Mouse (Mus musculus): ENCODE data around the gene 4931428F04Rik. TPM values are rescaled to one million over a fixed set of nuclear protein-coding genes. Genes with fewer than 3 reads are reported as not detected.

4931428F04Rik gene
- polyA plus RNA-seq, 1 experiment = 24.3 TPM

- H3K4me1 ChIP-seq (ENCODE audit: control insufficient read depth, insufficient read depth, low read length) = no peaks in the 10 kb centered on the region
- no peak for TF ChIP-seq CTCF (IDR thresholded peaks at IDR 0.05; ENCODE audit: extremely low read depth, insufficient read depth, low read length)
- no peak for TF ChIP-seq POLR2A (IDR thresholded peaks at IDR 0.05; ENCODE audit: extremely low read depth, insufficient read depth, low read length)
- no peak overlapping the region for H3K27ac ChIP-seq (ENCODE audit: insufficient read depth, low read length)
- H3K4me3 ChIP-seq (ENCODE audit: insufficient read depth, low read length) = peak overlapping the region; percentile 20
Measured at GRCm38 (mm10) chr8:105258911-105259720, 30.5 kb downstream of the 4931428F04Rik start.

- TF ChIP-seq POLR2A (IDR thresholded peaks at IDR 0.05; ENCODE audit: extremely low read depth, insufficient read depth, low read length) = no peak
- no peak for TF ChIP-seq CTCF (IDR thresholded peaks at IDR 0.05; ENCODE audit: extremely low read depth, insufficient read depth, low read length)
- Histone ChIP-seq H3K4me1 (ENCODE audit: control insufficient read depth, insufficient read depth, low read length) (no peaks in the 10 kb centered on the region), H3K4me3 (ENCODE audit: insufficient read depth, low read length) (no peak overlapping the region), H3K27ac (ENCODE audit: insufficient read depth, low read length) (no peak overlapping the region)
Measured at GRCm38 (mm10) chr8:105257318-105258114, 32.1 kb downstream of the 4931428F04Rik start.

- Histone ChIP-seq H3K4me3 (ENCODE audit: insufficient read depth, low read length) (peak within 1 kb of the TSS; percentile 58), H3K4me1 (ENCODE audit: control insufficient read depth, insufficient read depth, low read length) (no peaks in the 10 kb centered on the region), H3K27ac (ENCODE audit: insufficient read depth, low read length) (no peak within 1 kb of the TSS; the same call in 1 of the 2 replicates)
- TF ChIP-seq CTCF (IDR thresholded peaks at IDR 0.05; ENCODE audit: extremely low read depth, insufficient read depth, low read length) = no peak
- no peak for TF ChIP-seq POLR2A (IDR thresholded peaks at IDR 0.05; ENCODE audit: extremely low read depth, insufficient read depth, low read length)
Measured at GRCm38 (mm10) chr8:105254966-105255350, 34.7 kb downstream of the 4931428F04Rik start, which contains the start of gene B3gnt9. TSS of gene B3gnt9 (minus strand) at chr8:105255153.

- TF ChIP-seq CTCF (IDR thresholded peaks at IDR 0.05; ENCODE audit: extremely low read depth, insufficient read depth, low read length) = peak; percentile 58
- TF ChIP-seq POLR2A (IDR thresholded peaks at IDR 0.05; ENCODE audit: extremely low read depth, insufficient read depth, low read length) = peak; percentile 7; the same call in 1 of the 2 replicates
- Histone ChIP-seq H3K4me1 (ENCODE audit: control insufficient read depth, insufficient read depth, low read length) (no peaks in the 10 kb centered on the region), H3K4me3 (ENCODE audit: insufficient read depth, low read length) (peak overlapping the region; percentile 58), H3K27ac (ENCODE audit: insufficient read depth, low read length) (no peak overlapping the region; the same call in 1 of the 2 replicates)
Measured at GRCm38 (mm10) chr8:105254152-105254965, 35.3 kb downstream of the 4931428F04Rik start.

- TF ChIP-seq CTCF (IDR thresholded peaks at IDR 0.05; ENCODE audit: extremely low read depth, insufficient read depth, low read length) = no peak
- Histone ChIP-seq H3K4me3 (ENCODE audit: insufficient read depth, low read length) (peak overlapping the region; percentile 58; the same call in 1 of the 2 replicates), H3K27ac (ENCODE audit: insufficient read depth, low read length) (no peak overlapping the region), H3K4me1 (ENCODE audit: control insufficient read depth, insufficient read depth, low read length) (no peaks in the 10 kb centered on the region)
Measured at GRCm38 (mm10) chr8:105253766-105254151, 35.9 kb downstream of the 4931428F04Rik start.

- TF ChIP-seq POLR2A (IDR thresholded peaks at IDR 0.05; ENCODE audit: extremely low read depth, insufficient read depth, low read length) (no peak), CTCF (IDR thresholded peaks at IDR 0.05; ENCODE audit: extremely low read depth, insufficient read depth, low read length) (no peak)
- H3K4me1 ChIP-seq (ENCODE audit: control insufficient read depth, insufficient read depth, low read length) = no peaks in the 10 kb centered on the region
- H3K27ac ChIP-seq (ENCODE audit: insufficient read depth, low read length) = no peak overlapping the region
Measured at GRCm38 (mm10) chr8:105252680-105253537, 36.8 kb downstream of the 4931428F04Rik start.

GRCm38 (mm10) chr8:105251954-105252353 lies 37.7 kb downstream of the 4931428F04Rik start:
- TF ChIP-seq POLR2A (IDR thresholded peaks at IDR 0.05; ENCODE audit: extremely low read depth, insufficient read depth, low read length) (no peak), CTCF (IDR thresholded peaks at IDR 0.05; ENCODE audit: extremely low read depth, insufficient read depth, low read length) (no peak)
- H3K4me3 ChIP-seq (ENCODE audit: insufficient read depth, low read length) = no peak overlapping the region
- no peak overlapping the region for H3K27ac ChIP-seq (ENCODE audit: insufficient read depth, low read length)
- no peaks in the 10 kb centered on the region for H3K4me1 ChIP-seq (ENCODE audit: control insufficient read depth, insufficient read depth, low read length)

More at GRCm38 (mm10) chr8:105252680-105253537, 36.8 kb downstream of the 4931428F04Rik start:
- no peak overlapping the region for H3K4me3 ChIP-seq (ENCODE audit: insufficient read depth, low read length)

GRCm38 (mm10) chr8:105241016-105241415 lies 48.6 kb downstream of the 4931428F04Rik start:
- Histone ChIP-seq H3K4me1 (ENCODE audit: control insufficient read depth, insufficient read depth, low read length) (no peaks in the 10 kb centered on the region), H3K4me3 (ENCODE audit: insufficient read depth, low read length) (no peak overlapping the region)

More at GRCm38 (mm10) chr8:105241016-105241415, 48.6 kb downstream of the 4931428F04Rik start:
- H3K27ac ChIP-seq (ENCODE audit: insufficient read depth, low read length) = no peak overlapping the region
- TF ChIP-seq CTCF (IDR thresholded peaks at IDR 0.05; ENCODE audit: extremely low read depth, insufficient read depth, low read length) = no peak
- TF ChIP-seq POLR2A (IDR thresholded peaks at IDR 0.05; ENCODE audit: extremely low read depth, insufficient read depth, low read length) = no peak

Measured in cortical plate, adult 2 months (tissue).